ENCODE assay signal across 8 mouse cellular contexts in genomic region chr11:115383701-115384474, GRCm38 (mm10). TPM values are rescaled to one million over a fixed set of nuclear protein-coding genes. Genes with fewer than 3 reads are reported as not detected.
DNase-seq lines count a peak whose midpoint lies in the region; ATAC-seq lines count a peak whose summit lies in the region.

No protein-coding gene starts in this region.

- H3K27me3 ChIP-seq in forebrain, embryonic 15.5 days = no peaks in the 10 kb centered on the region

- H3K4me2 ChIP-seq in forebrain, embryonic 15.5 days (replicated peaks) = peak overlapping the region; percentile 70

- no peaks in the 10 kb centered on the region for H3K36me3 ChIP-seq in forebrain, embryonic 15.5 days

- peak; percentile 51 for DNase-seq in gastrocnemius, postnatal 10 days
- DNase-seq in gastrocnemius, adult 8-10 months (ENCODE audit: low spot score in 2 of 2) = no peak
- DNase-seq in Muller cell, postnatal 12 days (ENCODE audit: inconsistent ontology term) = peak; percentile 29
- DNase-seq in kidney, postnatal 10 days = peak; percentile 77
- peak; percentile 64 to 72 for DNase-seq in lung, postnatal 4 days
- no peak for DNase-seq in thymus, adult 18-20 months
- DNase-seq in urinary bladder, postnatal 36 days (ENCODE audit: low spot score in 2 of 2) = no peak

- no peaks in the 10 kb centered on the region for H3K9me3 ChIP-seq in forebrain, embryonic 15.5 days

- peak overlapping the region; percentile 95 for H3K27ac ChIP-seq in forebrain, embryonic 15.5 days (replicated peaks)

- WGBS in forebrain, embryonic 15.5 days = 31% methylated on average over 16 of the region's 16 CpGs

- ATAC-seq in forebrain, embryonic 15.5 days (replicated peaks) = no peak

- peak overlapping the region; percentile 95 for H3K4me3 ChIP-seq in forebrain, embryonic 15.5 days

- H3K9ac ChIP-seq in forebrain, embryonic 15.5 days (replicated peaks) = peak overlapping the region; percentile 97

- peaks cover 42% of the 10 kb centered on the region for H3K4me1 ChIP-seq in forebrain, embryonic 15.5 days

RNA-seq across cellular contexts. Expression of gene Cdr2l, which starts 2.2 kb away (rescaled TPM):
- 10 to 100 TPM in 1 of 2 experiments, 1 to 10 TPM in 1; 9.8 to 17.0 TPM for total RNA-seq in gastrocnemius, postnatal 10 days (2021)
- total RNA-seq in gastrocnemius, adult 8-10 months (2022) = 1 to 10 TPM in 3 of 4 experiments, under 1 TPM in 1; 0.77 to 1.6 (median 1.1) TPM
- polyA plus RNA-seq in forebrain, embryonic 15.5 days (2015; fragmentation: Nextera tagmentation; extraction: Ambion mirVana) = 20.9 and 21.2 TPM in 2 replicates

RNA-seq across cellular contexts. Expression of gene Hid1, which starts 16.3 kb away (rescaled TPM):
- total RNA-seq in gastrocnemius, postnatal 10 days (2021) = 1 to 10 TPM; 5.7 to 6.1 TPM
- 1 to 10 TPM in 2 of 4 experiments, under 1 TPM in 2; 0.68 to 2.7 (median 1.2) TPM for total RNA-seq in gastrocnemius, adult 8-10 months (2022)
- polyA plus RNA-seq in forebrain, embryonic 15.5 days (2015; fragmentation: Nextera tagmentation; extraction: Ambion mirVana) = 48.9 and 50.3 TPM in 2 replicates

RNA-seq across cellular contexts. Expression of gene Mrpl58, which starts 19.7 kb away (rescaled TPM):
- 100 to 1,000 TPM in 1 of 2 experiments, 10 to 100 TPM in 1; 89.1 to 100 TPM for total RNA-seq in gastrocnemius, postnatal 10 days (2021)
- total RNA-seq in gastrocnemius, adult 8-10 months (2022) = 10 to 100 TPM; 79.1 to 92.9 (median 87.4) TPM
- polyA plus RNA-seq in forebrain, embryonic 15.5 days (2015; fragmentation: Nextera tagmentation; extraction: Ambion mirVana) = 178 and 192 TPM in 2 replicates

RNA-seq across cellular contexts. Expression of gene Atp5h, which starts 35.9 kb away (rescaled TPM):
- 1,000 to 10,000 TPM; 1,026 to 1,088 TPM for total RNA-seq in gastrocnemius, postnatal 10 days (2021)
- total RNA-seq in gastrocnemius, adult 8-10 months (2022) = 100 to 1,000 TPM; 638 to 797 (median 746) TPM
- polyA plus RNA-seq in forebrain, embryonic 15.5 days (2015; fragmentation: Nextera tagmentation; extraction: Ambion mirVana) = 722 and 770 TPM in 2 replicates

RNA-seq across cellular contexts. Expression of gene Kctd2, which starts 36.0 kb away (rescaled TPM):
- total RNA-seq in gastrocnemius, postnatal 10 days (2021) = 10 to 100 TPM; 16.2 to 19.4 TPM
- total RNA-seq in gastrocnemius, adult 8-10 months (2022) = 10 to 100 TPM; 15.0 to 18.5 (median 16.4) TPM
- polyA plus RNA-seq in forebrain, embryonic 15.5 days (2015; fragmentation: Nextera tagmentation; extraction: Ambion mirVana) = 23.6 and 26.3 TPM in 2 replicates

Comparison
In these comparisons a context has a peak if more than half of its experiments do, and no peak if none do; other contexts are left out.
1. DNase-seq: peak in gastrocnemius, postnatal 10 days (single experiment), Muller cell, postnatal 12 days (single experiment), kidney, postnatal 10 days (single experiment) and lung, postnatal 4 days (2 of 2); none in gastrocnemius, adult 8-10 months (0 of 2), thymus, adult 18-20 months (0 of 2) and urinary bladder, postnatal 36 days (0 of 2).
2. RNA of gene Cdr2l, which starts 2.2 kb away (total RNA-seq): 9.8 to 17.0 TPM in gastrocnemius, postnatal 10 days; 0.77 to 1.6 TPM in gastrocnemius, adult 8-10 months; every median in the first group is over 4 times any median in the second.